Mouse (Mus musculus) CH12.LX (cell line): Measurements from ENCODE around the gene H2-T3. TPM values are rescaled to one million over a fixed set of nuclear protein-coding genes. Genes with fewer than 3 reads are reported as not detected.
"Not testable (repeated sequence)": the region's sequence is repeated elsewhere in the genome, so short reads cannot be mapped to it uniquely, and the experiment has no call there.

Experiments
- DNase-seq: peaks from one replicate; pipeline ENCODE4 v3.0.0-alpha.2; 2013; ENCODE audit errors: extremely low read depth
- H3K27ac ChIP-seq: 2 replicates; pipeline ENCODE4 v1.5.1; 2012; ENCODE audit warnings: low read depth, mild to moderate bottlenecking, control low read depth, moderate library complexity; ENCODE audit not compliant: insufficient read depth
- H3K27me3 ChIP-seq: replicated peaks from 2 replicates; pipeline ENCODE3; 2012; ENCODE audit warnings: inconsistent platforms
- H3K36me3 ChIP-seq, 2 experiments: replicated peaks in 1 of 2; 2 replicates each; pipeline versions ENCODE3 to v1.6.1; 2012; ENCODE audit warnings: inconsistent platforms in 1 of 2, low read length in 1 of 2, mild to moderate bottlenecking in 1 of 2, mixed read lengths in 1 of 2, moderate library complexity in 1 of 2; ENCODE audit not compliant: control insufficient read depth in 1 of 2, insufficient read depth in 1 of 2
- H3K4me1 ChIP-seq, 2 experiments: 2 replicates each; pipeline ENCODE4 v1.6.1; 2012; ENCODE audit warnings: inconsistent platforms in 1 of 2, moderate library complexity in 1 of 2; ENCODE audit not compliant: insufficient read depth in 2 of 2, control insufficient read depth in 1 of 2
- H3K4me2 ChIP-seq: 2 replicates; pipeline ENCODE4 v1.6.1; 2012; ENCODE audit warnings: low read depth, mild to moderate bottlenecking, control low read depth; ENCODE audit not compliant: poor library complexity, insufficient read depth, severe bottlenecking
- H3K4me3 ChIP-seq, 3 experiments: fragments of 150-350 bp in 1 of 3; sonication (generic) in 1 of 3; replicated peaks in 1 of 3; 2 replicates each; pipeline versions ENCODE3 to v1.5.1; 2011 to 2012; ENCODE audit warnings: low read depth in 2 of 3, low read length in 2 of 3, mild to moderate bottlenecking in 2 of 3, moderate library complexity in 2 of 3, control low read depth in 1 of 3, improper control_type of control experiment in 1 of 3, inconsistent platforms in 1 of 3, mixed read lengths in 1 of 3; ENCODE audit not compliant: poor library complexity in 1 of 3
- H3K79me2 ChIP-seq: replicated peaks from 2 replicates; pipeline ENCODE4 v1.6.1; 2012; ENCODE audit warnings: mild to moderate bottlenecking, moderate library complexity; ENCODE audit not compliant: control insufficient read depth, poor library complexity, insufficient read depth, severe bottlenecking; ENCODE audit errors: extremely low read depth
- H3K9ac ChIP-seq: 2 replicates; pipeline ENCODE4 v1.6.1; 2012; ENCODE audit warnings: low read depth, mild to moderate bottlenecking, control low read depth, moderate library complexity; ENCODE audit not compliant: insufficient read depth
- H3K9me3 ChIP-seq: replicated peaks from 2 replicates; pipeline ENCODE3; 2012; ENCODE audit warnings: low read length, inconsistent platforms, mixed read lengths
- BHLHE40 ChIP-seq: IDR thresholded peaks from 2 replicates; pipeline ENCODE4 v1.6.1; 2011; ENCODE audit warnings: mild to moderate bottlenecking, low read depth, low read length, improper control_type of control experiment
- CHD1 ChIP-seq: IDR thresholded peaks from 2 replicates; pipeline ENCODE4 v1.6.1; 2012; ENCODE audit warnings: low read depth, low read length, improper control_type of control experiment, inconsistent platforms
- EP300 ChIP-seq: IDR thresholded peaks from 2 replicates; pipeline ENCODE4 v1.6.1; 2011; ENCODE audit warnings: low read length, improper control_type of control experiment
- HCFC1 ChIP-seq: IDR thresholded peaks from 2 replicates; pipeline ENCODE4 v1.6.1; 2012; ENCODE audit warnings: low read depth, mild to moderate bottlenecking, inconsistent platforms, low read length, improper control_type of control experiment
- JUND ChIP-seq: conservative IDR thresholded peaks from 2 replicates; pipeline ENCODE4 v1.6.1; 2011; ENCODE audit warnings: low read depth, low read length, improper control_type of control experiment
- KAT2A ChIP-seq: IDR thresholded peaks from 2 replicates; pipeline ENCODE4 v1.6.1; 2012; ENCODE audit warnings: low read length, improper control_type of control experiment, inconsistent platforms; ENCODE audit not compliant: insufficient replicate concordance
- MAFK ChIP-seq: IDR thresholded peaks from 2 replicates; pipeline ENCODE4 v1.6.1; 2011; ENCODE audit warnings: low read length, improper control_type of control experiment; ENCODE audit not compliant: insufficient replicate concordance
- NELFE ChIP-seq: IDR thresholded peaks from 2 replicates; pipeline ENCODE4 v1.6.1; 2011; ENCODE audit warnings: low read depth, low read length, improper control_type of control experiment
- POLR2A ChIP-seq: IDR thresholded peaks from 2 replicates; pipeline ENCODE4 v1.6.1; 2011; ENCODE audit warnings: low read depth, mild to moderate bottlenecking, improper control_type of control experiment, low read length
- RAD21 ChIP-seq: IDR thresholded peaks from 2 replicates; pipeline ENCODE4 v1.6.1; 2011; ENCODE audit warnings: low read depth, mild to moderate bottlenecking, low read length, improper control_type of control experiment, moderate library complexity
- SIN3A ChIP-seq: IDR thresholded peaks from 2 replicates; pipeline ENCODE4 v1.6.1; 2012; ENCODE audit warnings: low read length, improper control_type of control experiment, inconsistent platforms
- SMC3 ChIP-seq: IDR thresholded peaks from 2 replicates; pipeline ENCODE4 v1.6.1; 2011; ENCODE audit warnings: low read depth, low read length, improper control_type of control experiment
- UBTF ChIP-seq: IDR thresholded peaks from 2 replicates; pipeline ENCODE4 v1.6.1; 2012; ENCODE audit warnings: low read depth, mild to moderate bottlenecking, inconsistent platforms, low read length, improper control_type of control experiment, moderate library complexity
- ZNF384 ChIP-seq: IDR thresholded peaks from 2 replicates; pipeline ENCODE4 v1.6.1; 2012; ENCODE audit warnings: low read depth, low read length, improper control_type of control experiment, inconsistent platforms
- dilution Hi-C: fragments of 300-500 bp; cut with MboI; formaldehyde crosslinking; loops from 2 replicates; pipeline ENCODE4 v1.14.3; 2020; ENCODE audit warnings: low sequenced_read_pairs; ENCODE audit not compliant: extremely low pct_unique_long_range_greater_than_20kb, extremely low pct_ligation_motif_present
- in situ Hi-C: fragments of 300-500 bp; cut with MboI; formaldehyde crosslinking; loops from 3 replicates; pipeline ENCODE4 v1.14.3; 2019; ENCODE audit warnings: low sequenced_read_pairs, low pct_ligation_motif_present, low pct_unique_long_range_greater_than_20kb, mixed read lengths
- polyA plus RNA-seq: library from polyadenylated mRNA; unstranded; fragments of >175 nt; gene quantifications from 2 replicates; pipeline ENCODE4 v1.2.1, GENCODE M21; 2012; ENCODE audit warnings: low read depth; ENCODE audit not compliant: insufficient read length
- total RNA-seq, 2 experiments: library from RNA; depleted of rRNA; stranded (reverse); fragments of 300-350 nt in 1 of 2; fragments of >200 nt in 1 of 2; gene quantifications; 2 replicates each; pipeline ENCODE4 v1.2.3; 2012 to 2014

Gene H2-T3
- total and polyA plus RNA-seq, 3 experiments: 1.3 TPM; not detected in 2

GRCm38 (mm10) chr17:36154271-36155149 is 35.6 kb downstream of the H2-T3 start:
- H3K9ac ChIP-seq: no peak overlapping the region

GRCm38 (mm10) chr17:36151200-36151599 is 38.9 kb downstream of the H2-T3 start:
- H3K27me3 ChIP-seq, dilution Hi-C loops, H3K9me3 ChIP-seq, H3K4me2 ChIP-seq, H3K4me3 ChIP-seq, H3K27ac ChIP-seq, H3K79me2 ChIP-seq, DNase-seq, H3K9ac ChIP-seq, H3K4me1 ChIP-seq, H3K36me3 ChIP-seq: not testable (repeated sequence)
- in situ Hi-C loops: loop anchor here (10.0 kb wide), 1 partner anchor 56 kb away; no protein-coding TSS in a partner anchor

More at GRCm38 (mm10) chr17:36154271-36155149, 35.6 kb downstream of the H2-T3 start:
- no peak overlapping the region for H3K4me3 ChIP-seq
- no peaks in the 10 kb centered on the region for H3K4me1 ChIP-seq
- TF ChIP-seq HCFC1 (no peak), SMC3 (no peak), ZNF384 (no peak), KAT2A (no peak), POLR2A (no peak), EP300 (no peak), MAFK (no peak), RAD21 (no peak), UBTF (no peak), BHLHE40 (no peak), CHD1 (no peak), JUND (no peak), NELFE (no peak), SIN3A (no peak)
- H3K9me3 ChIP-seq: no peaks in the 10 kb centered on the region
- in situ Hi-C loops (loop anchor here (10.0 kb wide), 1 partner anchor 60 kb away; no protein-coding TSS in a partner anchor), dilution Hi-C loops (no loop called here)
- no peaks in the 10 kb centered on the region for H3K79me2 ChIP-seq
- H3K27ac ChIP-seq: no peak overlapping the region
- no peak overlapping the region for H3K4me2 ChIP-seq
- H3K36me3 ChIP-seq: no peaks in the 10 kb centered on the region
- peaks cover 3% of the 10 kb centered on the region for H3K27me3 ChIP-seq
- DNase-seq: no peak

GRCm38 (mm10) chr17:36148468-36148867 is 41.6 kb downstream of the H2-T3 start:
- in situ Hi-C loops, H3K79me2 ChIP-seq, H3K9ac ChIP-seq, H3K36me3 ChIP-seq, H3K9me3 ChIP-seq, dilution Hi-C loops, DNase-seq, H3K4me3 ChIP-seq, H3K4me2 ChIP-seq, H3K27ac ChIP-seq, H3K27me3 ChIP-seq, H3K4me1 ChIP-seq: not testable (repeated sequence)

- H3K79me2 ChIP-seq, dilution Hi-C loops, H3K4me3 ChIP-seq, H3K27me3 ChIP-seq, H3K9me3 ChIP-seq, H3K36me3 ChIP-seq, H3K27ac ChIP-seq, H3K4me2 ChIP-seq, in situ Hi-C loops, H3K4me1 ChIP-seq, DNase-seq, H3K9ac ChIP-seq: not testable (repeated sequence)
Measured at GRCm38 (mm10) chr17:36146937-36147336, 43.1 kb downstream of the H2-T3 start.
